Mouse (Mus musculus) forebrain, embryonic 16.5 days (tissue): ENCODE results near the gene Fam20a. TPM values are rescaled to one million over a fixed set of nuclear protein-coding genes. Genes with fewer than 3 reads are reported as not detected.

Source experiments
- ATAC-seq: fragments of 200-750 bp; cut with Nextera tagmentation; 2 replicates; pipeline ENCODE4 v1.8.0; 2017; ENCODE audit warnings: mild to moderate bottlenecking, moderate library complexity
- H3K27ac ChIP-seq: fragments of 300-500 bp; sonication (generic); 2 replicates; pipeline ENCODE4 v1.5.1; 2014; ENCODE audit warnings: low read length, control low read depth
- H3K27me3 ChIP-seq: fragments of 300-500 bp; sonication (generic); replicated peaks from 2 replicates; pipeline ENCODE4 v1.6.1; 2014; ENCODE audit warnings: low read length; ENCODE audit not compliant: control insufficient read depth, insufficient read depth
- H3K36me3 ChIP-seq: fragments of 300-500 bp; sonication (generic); 2 replicates; pipeline ENCODE4 v1.6.1; 2014; ENCODE audit not compliant: control insufficient read depth, insufficient read depth
- H3K4me1 ChIP-seq: fragments of 300-500 bp; sonication (generic); replicated peaks from 2 replicates; pipeline ENCODE4 v1.6.1; 2014; ENCODE audit warnings: low read length; ENCODE audit not compliant: control insufficient read depth, insufficient read depth
- H3K4me2 ChIP-seq: fragments of 300-500 bp; sonication (generic); 2 replicates; pipeline ENCODE4 v1.6.1; 2014; ENCODE audit warnings: mild to moderate bottlenecking, low read length, control low read depth
- H3K4me3 ChIP-seq: fragments of 300-500 bp; sonication (generic); replicated peaks from 2 replicates; pipeline ENCODE4 v1.5.1; 2014; ENCODE audit warnings: mild to moderate bottlenecking, low read length, control low read depth
- H3K9ac ChIP-seq: fragments of 300-500 bp; sonication (generic); replicated peaks from 2 replicates; pipeline ENCODE4 v1.6.1; 2014; ENCODE audit warnings: low read depth, low read length, control low read depth
- H3K9me3 ChIP-seq: fragments of 300-500 bp; sonication (generic); 2 replicates; pipeline ENCODE4 v1.6.1; 2016; ENCODE audit warnings: low read length; ENCODE audit not compliant: control insufficient read depth
- WGBS: fragments of 180-500 bp; shearing (Covaris S2); extraction: QIAGEN DNeasy Blood & Tissue Kit; methylation state at CpG from one replicate; pipeline ENCODE4 v1.1.7; 2014; 5-methylcytosine and 5-hydroxymethylcytosine counted together
- polyA plus RNA-seq: library from polyadenylated mRNA; unstranded; fragments of >200 nt; fragmentation: Nextera tagmentation; extraction: Ambion mirVana; gene quantifications from 2 replicates; pipeline ENCODE4 v1.2.1, GENCODE M21; 2015

Gene Fam20a
- polyA plus RNA-seq, 1 experiment from 2014 or later, result 1.9 TPM

GRCm38 (mm10) chr11:109635871-109636395 is 86.1 kb downstream of the Fam20a start:
- Histone ChIP-seq H3K4me1 (no peaks in the 10 kb centered on the region), H3K27ac (no peak overlapping the region), H3K9ac (no peak overlapping the region), H3K27me3 (no peaks in the 10 kb centered on the region), H3K9me3 (no peaks in the 10 kb centered on the region), H3K36me3 (no peaks in the 10 kb centered on the region), H3K4me3 (no peak overlapping the region), H3K4me2 (no peak overlapping the region)
- WGBS, result 64% methylated on average over 6 of the region's 6 CpGs
- no peak for ATAC-seq

- no peak for ATAC-seq
- Histone ChIP-seq H3K4me3 (no peak overlapping the region), H3K9ac (no peak overlapping the region), H3K36me3 (no peaks in the 10 kb centered on the region), H3K4me2 (no peak overlapping the region), H3K27ac (no peak overlapping the region), H3K9me3 (no peaks in the 10 kb centered on the region), H3K4me1 (no peaks in the 10 kb centered on the region), H3K27me3 (no peaks in the 10 kb centered on the region)
- WGBS, result 87% methylated on average over 9 of the region's 9 CpGs
Observed at GRCm38 (mm10) chr11:109634928-109635327, 87.2 kb downstream of the Fam20a start.

GRCm38 (mm10) chr11:109629021-109629521 is 93.0 kb downstream of the Fam20a start:
- no peak for ATAC-seq
- H3K9ac ChIP-seq, result no peak overlapping the region
- H3K27ac ChIP-seq, result no peak overlapping the region
- no peak overlapping the region for H3K4me3 ChIP-seq
- H3K36me3 ChIP-seq, result no peaks in the 10 kb centered on the region
- no peak overlapping the region for H3K4me2 ChIP-seq
- H3K27me3 ChIP-seq, result no peaks in the 10 kb centered on the region
- H3K9me3 ChIP-seq, result no peaks in the 10 kb centered on the region
- 79% methylated on average over 10 of the region's 10 CpGs for WGBS
- no peaks in the 10 kb centered on the region for H3K4me1 ChIP-seq

GRCm38 (mm10) chr11:109628099-109628498 is 94.0 kb downstream of the Fam20a start:
- 85% methylated on average over 3 of the region's 3 CpGs for WGBS
- Histone ChIP-seq H3K9ac (no peak overlapping the region), H3K9me3 (no peaks in the 10 kb centered on the region), H3K4me1 (no peaks in the 10 kb centered on the region), H3K27me3 (no peaks in the 10 kb centered on the region), H3K4me3 (no peak overlapping the region), H3K36me3 (no peaks in the 10 kb centered on the region), H3K4me2 (no peak overlapping the region), H3K27ac (no peak overlapping the region)
- ATAC-seq, result no peak

GRCm38 (mm10) chr11:109627648-109628047 is 94.4 kb downstream of the Fam20a start:
- Histone ChIP-seq H3K4me3 (no peak overlapping the region), H3K36me3 (no peaks in the 10 kb centered on the region), H3K27me3 (no peaks in the 10 kb centered on the region), H3K4me1 (0 out of 2 replicates have a peak, but pooled peaks cover under 1% of the 10 kb centered on the region), H3K9me3 (no peaks in the 10 kb centered on the region), H3K4me2 (no peak overlapping the region), H3K9ac (no peak overlapping the region), H3K27ac (no peak overlapping the region)
- ATAC-seq, result no peak
- 90% methylated on average over 4 of the region's 4 CpGs for WGBS

GRCm38 (mm10) chr11:109623238-109623637 is 98.8 kb downstream of the Fam20a start:
- no peak for ATAC-seq
- Histone ChIP-seq H3K4me1 (0 out of 2 replicates have a peak, but pooled peaks cover 2% of the 10 kb centered on the region), H3K27me3 (no peaks in the 10 kb centered on the region), H3K4me3 (no peak overlapping the region), H3K9ac (no peak overlapping the region), H3K36me3 (no peaks in the 10 kb centered on the region), H3K27ac (no peak overlapping the region), H3K9me3 (no peaks in the 10 kb centered on the region), H3K4me2 (no peak overlapping the region)
- WGBS, result 94% methylated on average over 7 of the region's 7 CpGs

GRCm38 (mm10) chr11:109622518-109623037 is 99.5 kb downstream of the Fam20a start:
- H3K9ac ChIP-seq, result no peak overlapping the region
- 0 out of 2 replicates have a peak, but pooled peaks cover 2% of the 10 kb centered on the region for H3K4me1 ChIP-seq
- no peaks in the 10 kb centered on the region for H3K36me3 ChIP-seq
- no peak overlapping the region for H3K27ac ChIP-seq
- no peak for ATAC-seq
- H3K4me2 ChIP-seq, result no peak overlapping the region
- H3K27me3 ChIP-seq, result no peaks in the 10 kb centered on the region
- 47% methylated on average over 15 of the region's 15 CpGs for WGBS
- no peaks in the 10 kb centered on the region for H3K9me3 ChIP-seq
- H3K4me3 ChIP-seq, result no peak overlapping the region

- Histone ChIP-seq H3K27ac (no peak overlapping the region), H3K36me3 (no peaks in the 10 kb centered on the region), H3K9me3 (no peaks in the 10 kb centered on the region), H3K4me1 (peaks cover 6% of the 10 kb centered on the region), H3K9ac (no peak overlapping the region), H3K27me3 (no peaks in the 10 kb centered on the region), H3K4me2 (no peak overlapping the region), H3K4me3 (no peak overlapping the region)
- no peak for ATAC-seq
- WGBS, result 10% methylated on average over 2 of the region's 2 CpGs
Observed at GRCm38 (mm10) chr11:109621183-109621582, 100.9 kb downstream of the Fam20a start.

GRCm38 (mm10) chr11:109620356-109620755 is 101.7 kb downstream of the Fam20a start:
- Histone ChIP-seq H3K4me2 (no peak overlapping the region), H3K27ac (no peak overlapping the region), H3K4me3 (no peak overlapping the region), H3K27me3 (no peaks in the 10 kb centered on the region), H3K4me1 (peaks cover 6% of the 10 kb centered on the region), H3K36me3 (no peaks in the 10 kb centered on the region), H3K9me3 (no peaks in the 10 kb centered on the region), H3K9ac (no peak overlapping the region)
- no peak for ATAC-seq
- 87% methylated on average over 6 of the region's 6 CpGs for WGBS
